Mouse (Mus musculus): ENCODE results near the gene B4galt5. TPM values are rescaled to one million over a fixed set of nuclear protein-coding genes. Genes with fewer than 3 reads are reported as not detected.
A peak's percentile ranks its signal among the peaks of the same experiment; 100 is the strongest.

Gene B4galt5
- polyA plus RNA-seq, 1 experiment from 2014 or later: 19.8 TPM

DNA sequence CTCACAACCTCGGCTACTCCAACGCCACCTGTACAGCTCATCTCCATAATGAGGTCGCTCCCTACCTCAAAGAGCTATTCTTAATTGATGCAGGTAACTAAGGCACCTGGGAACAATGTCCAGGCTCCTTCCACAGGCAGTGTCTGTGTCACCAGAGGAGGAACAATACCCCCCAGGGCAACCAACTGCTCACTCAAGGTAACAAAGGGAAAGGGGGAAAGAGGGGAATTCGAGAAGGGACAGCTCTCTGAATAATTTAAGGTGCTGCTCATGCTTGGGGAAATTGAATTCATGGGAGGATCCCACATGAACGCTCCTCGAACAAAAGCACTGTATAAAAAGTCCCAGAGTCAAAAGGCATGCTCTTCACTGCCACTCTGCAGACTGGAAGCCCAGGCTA lies 6.1 kb downstream of the B4galt5 start:
- no peak overlapping the region for H3K4me3 ChIP-seq (ENCODE audit: low read depth, low read length)
- peaks cover 3% of the 10 kb centered on the region for H3K4me1 ChIP-seq (ENCODE audit: control insufficient read depth, insufficient read depth, low read length)
- H3K9me3 ChIP-seq (ENCODE audit: control insufficient read depth, low read length): no peaks in the 10 kb centered on the region
- ATAC-seq (ENCODE audit: low FRiP score) (no peak), DNase-seq (ENCODE audit: low spot score, missing footprints) (no peak)
- H3K36me3 ChIP-seq (ENCODE audit: control insufficient read depth, insufficient read depth, low read length): no peaks in the 10 kb centered on the region
- no peak overlapping the region for H3K9ac ChIP-seq (ENCODE audit: low read length)
- H3K27ac ChIP-seq (ENCODE audit: low read depth, low read length): no peak overlapping the region
- H3K4me2 ChIP-seq: no peak overlapping the region
- H3K27me3 ChIP-seq (ENCODE audit: control insufficient read depth, insufficient read depth, low read length): no peaks in the 10 kb centered on the region
- WGBS: 72% methylated on average over 6 of the region's 6 CpGs

DNA sequence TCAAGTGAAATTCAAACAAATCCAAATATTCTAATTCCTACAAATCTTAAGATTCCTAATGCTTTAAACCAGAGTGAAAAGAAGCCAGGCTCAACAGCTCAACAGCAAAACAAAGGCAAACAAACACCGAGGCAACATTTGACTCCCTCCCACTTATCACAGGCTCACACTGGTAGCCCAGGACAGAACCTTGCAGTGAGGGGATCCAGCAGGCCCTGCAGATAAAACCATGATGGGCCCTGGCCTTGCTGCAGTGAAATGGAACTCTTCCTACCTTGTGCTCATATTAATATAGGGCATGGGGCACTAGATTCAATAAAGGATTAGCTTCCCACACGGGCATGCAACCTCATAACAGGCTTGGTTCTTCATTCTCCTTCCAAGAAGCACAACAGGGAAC lies 11.4 kb downstream of the B4galt5 start:
- WGBS: 63% methylated on average over 2 of the region's 2 CpGs
- no peak for ATAC-seq (ENCODE audit: low FRiP score)

DNA sequence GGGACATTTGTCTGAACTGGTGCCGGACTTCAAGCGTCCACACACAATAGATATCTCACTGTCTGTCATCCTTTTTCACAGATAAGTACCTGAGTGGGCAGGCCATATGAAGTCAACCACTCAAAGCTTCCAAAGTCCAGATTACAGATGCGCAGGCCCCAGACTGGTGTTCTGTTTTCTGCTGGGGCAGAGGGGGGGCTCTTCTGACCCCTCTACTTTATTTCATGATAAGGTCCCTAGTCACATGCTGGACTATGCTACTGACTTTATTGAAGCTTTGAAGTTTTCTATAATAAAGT lies 11.8 kb downstream of the B4galt5 start:
- Histone ChIP-seq H3K4me2 (no peak overlapping the region), H3K4me3 (ENCODE audit: low read depth, low read length) (no peak overlapping the region), H3K4me1 (ENCODE audit: control insufficient read depth, insufficient read depth, low read length) (no peaks in the 10 kb centered on the region), H3K9ac (ENCODE audit: low read length) (no peak overlapping the region), H3K9me3 (ENCODE audit: control insufficient read depth, low read length) (no peaks in the 10 kb centered on the region), H3K27me3 (ENCODE audit: control insufficient read depth, insufficient read depth, low read length) (no peaks in the 10 kb centered on the region), H3K27ac (ENCODE audit: low read depth, low read length) (no peak overlapping the region), H3K36me3 (ENCODE audit: control insufficient read depth, insufficient read depth, low read length) (no peaks in the 10 kb centered on the region)
- DNase-seq (ENCODE audit: low spot score, missing footprints) (no peak), ATAC-seq (ENCODE audit: low FRiP score) (no peak)
- WGBS: 76% methylated on average over 3 of the region's 3 CpGs

More for the DNA sequence above, 11.4 kb downstream of the B4galt5 start:
- Histone ChIP-seq H3K4me2 (no peak overlapping the region), H3K9ac (ENCODE audit: low read length) (no peak overlapping the region), H3K4me1 (ENCODE audit: control insufficient read depth, insufficient read depth, low read length) (no peaks in the 10 kb centered on the region), H3K36me3 (ENCODE audit: control insufficient read depth, insufficient read depth, low read length) (no peaks in the 10 kb centered on the region), H3K4me3 (ENCODE audit: low read depth, low read length) (no peak overlapping the region), H3K27ac (ENCODE audit: low read depth, low read length) (no peak overlapping the region), H3K27me3 (ENCODE audit: control insufficient read depth, insufficient read depth, low read length) (no peaks in the 10 kb centered on the region), H3K9me3 (ENCODE audit: control insufficient read depth, low read length) (no peaks in the 10 kb centered on the region)
- no peak for DNase-seq (ENCODE audit: low spot score, missing footprints)

DNA sequence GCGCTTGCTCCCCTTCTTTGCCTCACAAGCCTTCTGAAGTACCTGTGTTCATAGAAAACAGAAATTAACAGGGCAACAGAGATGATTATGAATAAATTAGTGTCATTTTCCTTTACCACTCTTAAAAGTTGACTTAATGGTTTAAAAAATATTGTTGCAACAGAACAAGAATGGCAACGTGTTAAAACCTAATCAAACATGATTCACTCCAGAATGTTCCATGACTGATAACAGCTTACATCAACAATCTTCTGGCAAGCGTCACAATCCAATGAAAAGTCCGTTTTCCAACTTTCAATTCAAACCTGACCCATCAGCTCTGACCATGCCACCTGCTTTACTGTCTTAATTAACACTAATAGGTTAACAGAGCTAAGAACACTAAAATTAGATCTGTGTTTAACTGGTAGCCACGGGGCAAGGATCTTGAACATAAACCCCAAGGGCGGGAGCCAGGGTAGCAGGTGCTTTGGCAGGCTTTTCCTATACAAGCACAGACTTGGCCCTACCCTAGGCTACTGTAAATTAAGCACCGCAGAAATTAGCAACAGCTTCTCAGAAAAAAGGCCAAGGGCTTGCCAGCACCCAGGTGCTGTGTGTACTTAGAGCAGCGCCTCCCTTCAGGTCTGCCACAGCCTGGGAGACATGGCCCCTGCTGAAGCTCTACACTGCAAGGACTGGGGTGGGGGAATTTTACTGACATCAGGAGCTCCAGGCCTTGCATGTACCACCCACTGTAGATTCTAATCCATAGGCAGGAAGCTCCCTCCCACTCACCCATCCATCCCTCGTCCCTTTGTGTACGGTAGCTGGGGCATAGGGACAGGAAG lies 12.4 kb downstream of the B4galt5 start:
- Histone ChIP-seq H3K9ac (ENCODE audit: low read length) (peak overlapping the region; percentile 12; the same call in 1 of the 2 replicates), H3K9me3 (ENCODE audit: control insufficient read depth, low read length) (no peaks in the 10 kb centered on the region), H3K27ac (ENCODE audit: low read depth, low read length) (no peak overlapping the region), H3K27me3 (ENCODE audit: control insufficient read depth, insufficient read depth, low read length) (no peaks in the 10 kb centered on the region), H3K4me1 (ENCODE audit: control insufficient read depth, insufficient read depth, low read length) (no peaks in the 10 kb centered on the region), H3K4me3 (ENCODE audit: low read depth, low read length) (no peak overlapping the region), H3K4me2 (no peak overlapping the region), H3K36me3 (ENCODE audit: control insufficient read depth, insufficient read depth, low read length) (no peaks in the 10 kb centered on the region)
- 84% methylated on average over 10 of the region's 10 CpGs for WGBS
- no peak for DNase-seq (ENCODE audit: low spot score, missing footprints)
- no peak for ATAC-seq (ENCODE audit: low FRiP score)

DNA sequence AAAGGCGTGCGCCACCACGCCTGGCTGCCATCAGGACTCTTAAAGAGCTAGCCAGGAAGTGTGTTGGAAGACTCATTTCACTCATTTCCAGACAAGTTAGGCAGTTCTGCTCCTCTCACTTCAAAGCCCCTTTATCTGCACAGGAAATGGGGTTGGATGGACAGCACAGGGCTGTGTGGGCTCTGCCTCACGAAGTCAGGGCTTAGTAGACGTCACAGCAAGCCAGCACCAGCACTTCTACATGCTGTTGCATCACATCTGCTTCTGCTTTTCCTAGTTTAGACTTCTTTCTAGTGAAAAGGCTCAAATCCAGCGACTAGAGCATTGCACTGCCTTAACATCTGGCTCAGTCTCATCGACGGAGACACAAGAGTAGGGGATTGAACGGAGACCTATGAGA lies 13.9 kb downstream of the B4galt5 start:
- no peaks in the 10 kb centered on the region for H3K4me1 ChIP-seq (ENCODE audit: control insufficient read depth, insufficient read depth, low read length)
- no peaks in the 10 kb centered on the region for H3K36me3 ChIP-seq (ENCODE audit: control insufficient read depth, insufficient read depth, low read length)
- no peaks in the 10 kb centered on the region for H3K9me3 ChIP-seq (ENCODE audit: control insufficient read depth, low read length)
- no peak overlapping the region for H3K9ac ChIP-seq (ENCODE audit: low read length)
- no peak overlapping the region for H3K4me3 ChIP-seq (ENCODE audit: low read depth, low read length)
- WGBS: 87% methylated on average over 9 of the region's 9 CpGs
- no peak overlapping the region for H3K27ac ChIP-seq (ENCODE audit: low read depth, low read length)
- no peaks in the 10 kb centered on the region for H3K27me3 ChIP-seq (ENCODE audit: control insufficient read depth, insufficient read depth, low read length)
- ATAC-seq (ENCODE audit: low FRiP score) (no peak), DNase-seq (ENCODE audit: low spot score, missing footprints) (no peak)
- no peak overlapping the region for H3K4me2 ChIP-seq

DNA sequence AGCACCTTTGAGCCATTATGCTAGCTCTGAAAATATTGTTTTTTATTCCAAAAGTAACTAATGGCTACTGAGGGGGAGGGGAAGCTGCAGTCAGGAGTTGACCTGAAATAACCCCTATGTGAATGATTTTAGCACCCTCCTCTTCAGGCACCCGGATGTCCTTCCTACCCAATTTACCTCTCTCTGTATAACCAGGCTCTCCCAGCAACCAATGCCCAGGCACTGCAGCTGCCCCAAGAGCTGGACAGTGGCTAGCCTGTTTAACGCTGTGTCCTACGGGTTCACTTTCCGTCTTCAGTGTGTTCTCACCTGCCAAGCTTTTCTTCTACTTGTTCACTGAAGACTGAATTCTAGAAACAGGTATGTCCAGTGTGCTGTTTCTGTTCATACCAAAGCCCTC lies 14.7 kb downstream of the B4galt5 start:
- H3K36me3 ChIP-seq (ENCODE audit: control insufficient read depth, insufficient read depth, low read length): no peaks in the 10 kb centered on the region
- no peaks in the 10 kb centered on the region for H3K9me3 ChIP-seq (ENCODE audit: control insufficient read depth, low read length)
- DNase-seq (ENCODE audit: low spot score, missing footprints) (no peak), ATAC-seq (ENCODE audit: low FRiP score) (no peak)
- no peak overlapping the region for H3K4me3 ChIP-seq (ENCODE audit: low read depth, low read length)
- H3K27me3 ChIP-seq (ENCODE audit: control insufficient read depth, insufficient read depth, low read length): no peaks in the 10 kb centered on the region
- H3K4me1 ChIP-seq (ENCODE audit: control insufficient read depth, insufficient read depth, low read length): no peaks in the 10 kb centered on the region
- WGBS: 95% methylated on average over 4 of the region's 4 CpGs
- H3K4me2 ChIP-seq: no peak overlapping the region
- H3K9ac ChIP-seq (ENCODE audit: low read length): no peak overlapping the region
- H3K27ac ChIP-seq (ENCODE audit: low read depth, low read length): no peak overlapping the region

DNA sequence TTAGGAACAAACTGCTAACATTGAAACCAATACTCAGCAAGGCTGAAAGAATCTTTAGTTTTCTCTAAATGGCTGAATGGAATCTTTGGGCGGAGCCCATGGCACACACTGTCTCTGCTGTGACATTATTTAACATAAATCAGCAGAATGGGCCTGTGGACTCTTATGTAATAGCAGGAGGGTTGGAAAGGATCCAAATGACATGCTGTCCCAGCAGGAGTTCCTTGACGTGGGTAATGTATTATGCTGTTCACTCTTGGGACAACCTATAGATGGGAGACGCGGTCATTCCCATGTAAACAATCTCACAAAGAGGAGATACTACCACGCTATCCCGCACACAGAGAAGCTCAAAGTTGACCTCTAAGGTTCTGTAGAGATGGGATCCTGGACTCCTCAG lies 15.5 kb downstream of the B4galt5 start:
- H3K9me3 ChIP-seq (ENCODE audit: control insufficient read depth, low read length): no peaks in the 10 kb centered on the region
- 89% methylated on average over 6 of the region's 6 CpGs for WGBS
- ATAC-seq (ENCODE audit: low FRiP score): no peak
- H3K4me3 ChIP-seq (ENCODE audit: low read depth, low read length): no peak overlapping the region
- no peaks in the 10 kb centered on the region for H3K27me3 ChIP-seq (ENCODE audit: control insufficient read depth, insufficient read depth, low read length)
- no peak overlapping the region for H3K27ac ChIP-seq (ENCODE audit: low read depth, low read length)
- H3K4me2 ChIP-seq: no peak overlapping the region
- no peaks in the 10 kb centered on the region for H3K4me1 ChIP-seq (ENCODE audit: control insufficient read depth, insufficient read depth, low read length)
- no peaks in the 10 kb centered on the region for H3K36me3 ChIP-seq (ENCODE audit: control insufficient read depth, insufficient read depth, low read length)
- DNase-seq (ENCODE audit: low spot score, missing footprints): no peak
- H3K9ac ChIP-seq (ENCODE audit: low read length): no peak overlapping the region

DNA sequence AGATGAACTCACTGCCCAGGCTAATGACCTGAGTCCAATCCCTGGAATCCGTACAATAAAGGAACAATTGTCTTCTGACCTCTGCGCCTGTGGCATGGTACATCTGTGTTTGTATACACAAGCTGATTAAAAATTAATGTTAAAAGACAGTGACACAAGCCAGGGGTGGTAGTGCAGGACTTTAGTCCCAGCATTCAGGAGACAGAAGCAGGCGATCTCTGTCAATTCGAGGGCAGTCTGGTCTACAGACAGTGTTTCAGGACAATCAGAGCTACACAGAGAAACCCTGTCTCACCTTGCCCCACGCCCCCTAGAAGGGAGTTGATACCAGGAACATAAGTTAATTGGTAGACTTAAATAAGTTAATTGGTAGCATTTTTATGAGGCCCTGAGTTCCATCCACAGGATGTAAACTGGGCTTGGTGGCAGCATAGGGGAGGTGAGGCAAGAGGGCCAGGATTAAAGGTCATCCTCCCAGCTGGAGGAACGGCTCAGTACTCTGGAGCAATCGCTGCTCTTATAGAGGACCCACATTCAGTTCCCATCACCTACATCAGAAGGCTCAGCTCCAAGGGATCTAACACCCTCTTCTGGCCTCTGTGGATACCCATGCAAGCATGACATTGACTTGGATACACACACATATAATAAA lies 16.5 kb downstream of the B4galt5 start:
- Histone ChIP-seq H3K27me3 (ENCODE audit: control insufficient read depth, insufficient read depth, low read length) (no peaks in the 10 kb centered on the region), H3K4me2 (no peak overlapping the region), H3K4me3 (ENCODE audit: low read depth, low read length) (no peak overlapping the region), H3K36me3 (ENCODE audit: control insufficient read depth, insufficient read depth, low read length) (no peaks in the 10 kb centered on the region), H3K27ac (ENCODE audit: low read depth, low read length) (no peak overlapping the region), H3K4me1 (ENCODE audit: control insufficient read depth, insufficient read depth, low read length) (no peaks in the 10 kb centered on the region), H3K9me3 (ENCODE audit: control insufficient read depth, low read length) (no peaks in the 10 kb centered on the region), H3K9ac (ENCODE audit: low read length) (no peak overlapping the region)
- ATAC-seq (ENCODE audit: low FRiP score): no peak
- no peak for DNase-seq (ENCODE audit: low spot score, missing footprints)
- 82% methylated on average over 7 of the region's 7 CpGs for WGBS

DNA sequence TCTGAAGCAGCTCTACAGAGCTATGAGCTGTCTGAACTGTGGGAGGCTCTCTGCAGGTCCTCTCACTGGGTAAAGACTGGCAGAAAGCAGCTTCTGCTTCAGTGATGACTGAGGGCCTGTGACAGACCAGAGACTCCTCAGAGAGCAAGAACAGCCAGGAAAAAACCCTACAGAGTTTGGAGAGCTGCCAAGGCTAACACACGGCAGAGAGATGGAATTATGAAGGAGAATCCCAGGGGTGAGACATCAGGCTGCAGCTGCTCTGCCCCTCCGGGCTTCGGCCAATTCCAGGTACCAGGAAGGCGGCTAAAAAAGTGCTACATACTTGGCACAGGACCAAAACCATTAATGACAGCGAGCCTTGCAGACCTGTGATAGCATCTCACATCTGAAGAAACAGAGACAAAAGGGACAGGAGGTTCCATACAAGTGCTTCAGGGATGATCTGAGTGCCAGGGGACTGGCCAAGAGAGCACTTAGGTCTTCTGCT lies 17.5 kb downstream of the B4galt5 start:
- WGBS: 85% methylated on average over 5 of the region's 5 CpGs
- no peak for ATAC-seq (ENCODE audit: low FRiP score)
- Histone ChIP-seq H3K36me3 (ENCODE audit: control insufficient read depth, insufficient read depth, low read length) (no peaks in the 10 kb centered on the region), H3K4me1 (ENCODE audit: control insufficient read depth, insufficient read depth, low read length) (peaks cover 6% of the 10 kb centered on the region), H3K4me3 (ENCODE audit: low read depth, low read length) (no peak overlapping the region), H3K4me2 (no peak overlapping the region), H3K27ac (ENCODE audit: low read depth, low read length) (no peak overlapping the region), H3K9me3 (ENCODE audit: control insufficient read depth, low read length) (no peaks in the 10 kb centered on the region), H3K9ac (ENCODE audit: low read length) (no peak overlapping the region), H3K27me3 (ENCODE audit: control insufficient read depth, insufficient read depth, low read length) (no peaks in the 10 kb centered on the region)
- no peak for DNase-seq (ENCODE audit: low spot score, missing footprints)
